Mouse (Mus musculus) v-Abl transformed pro-B cells (cell line): Measurements from ENCODE around the gene Cd6.

ENCODE experiments used
- in situ Hi-C, 2 experiments: fragments of 400-800 bp; cut with MboI; formaldehyde crosslinking; loops; one replicate each; pipeline ENCODE4 v1.15.1; 2025; ENCODE audit not compliant: unreplicated experiment in 2 of 2

Cd6 gene

GRCm38 (mm10) chr19:10805661-10806285 is 24.1 kb downstream of the Cd6 start:
- in situ Hi-C loops: no loop called here

GRCm38 (mm10) chr19:10804850-10805660 is 24.8 kb downstream of the Cd6 start:
- in situ Hi-C loops: no loop called here

DNA sequence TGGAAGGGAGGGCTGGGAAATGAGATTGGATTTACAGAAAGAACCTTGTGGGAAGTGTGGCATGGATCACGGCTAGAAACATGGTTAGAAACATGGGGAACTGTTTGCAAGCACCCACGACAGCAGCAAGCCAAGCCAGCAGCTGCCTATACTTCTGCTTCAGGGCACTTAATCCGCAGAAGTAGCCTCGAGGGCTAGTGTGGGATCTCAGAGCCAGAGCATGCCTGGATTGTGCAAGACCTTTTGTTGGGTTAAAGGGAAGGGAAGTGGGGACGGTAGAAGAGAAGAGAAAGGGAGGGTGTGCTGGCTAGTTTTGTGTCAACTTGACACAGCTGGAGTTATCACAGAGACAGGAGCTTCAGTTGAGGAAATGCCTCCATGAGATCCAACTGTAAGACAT is 26.1 kb downstream of the Cd6 start:
- in situ Hi-C loops: no loop called here

DNA sequence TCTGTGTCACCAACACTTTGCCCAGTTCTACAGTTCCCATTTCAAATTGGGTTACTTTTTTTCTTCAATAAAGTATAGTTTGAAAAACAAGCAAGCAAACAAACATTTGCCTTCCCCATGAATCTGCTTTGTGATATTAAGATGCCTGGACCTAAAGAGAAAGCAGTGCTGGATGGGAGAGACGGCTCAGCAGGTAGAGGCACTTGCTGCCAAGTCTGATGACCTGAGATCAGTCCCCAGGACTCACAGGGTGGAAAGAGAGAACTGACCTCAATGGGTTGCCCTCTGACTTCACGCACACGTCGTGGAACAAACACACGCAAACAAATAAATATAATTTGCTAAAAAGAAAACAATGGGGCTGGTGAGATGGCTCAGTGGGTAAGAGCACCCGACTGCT is 28.0 kb downstream of the Cd6 start:
- in situ Hi-C loops: no loop called here

DNA sequence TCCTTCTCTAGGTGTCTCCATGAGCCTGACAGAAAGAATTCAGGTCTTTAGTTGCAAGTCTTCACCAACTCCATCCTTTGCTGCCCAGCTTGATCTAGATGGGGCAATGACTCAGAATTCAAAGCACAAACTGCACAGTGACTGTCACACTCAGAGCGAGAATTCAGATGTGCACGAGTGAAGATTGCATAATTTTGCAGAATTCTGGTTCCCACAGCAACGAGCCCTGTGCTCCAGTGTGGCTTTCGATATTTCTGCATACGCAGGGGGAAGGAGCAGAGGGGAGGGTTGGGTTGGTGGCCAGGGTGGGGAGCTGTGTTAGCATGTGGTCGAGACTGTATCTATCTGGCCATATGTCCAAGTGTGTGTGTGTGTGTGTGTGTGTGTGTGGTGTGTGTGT is 28.8 kb downstream of the Cd6 start:
- in situ Hi-C loops: no loop called here

DNA sequence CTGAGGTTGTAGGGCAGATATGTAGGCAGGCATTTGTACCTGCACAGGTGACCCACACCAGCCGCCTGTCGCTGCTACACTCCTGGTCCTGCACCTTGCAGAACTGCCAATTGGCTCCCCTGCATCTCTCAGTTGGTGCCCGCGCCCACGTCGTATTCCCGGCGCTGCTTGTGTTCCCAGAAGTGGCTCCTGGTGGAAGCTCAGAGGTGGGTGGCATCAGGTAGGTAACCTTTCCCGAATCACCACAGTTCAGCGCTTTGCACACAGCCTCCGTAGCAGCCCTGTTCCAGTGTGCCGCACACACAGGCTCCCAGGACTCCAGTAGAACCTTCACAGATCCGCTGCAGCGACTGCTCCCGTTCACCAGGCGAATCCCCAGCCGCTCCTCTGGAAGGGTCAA is 30.7 kb downstream of the Cd6 start:
- in situ Hi-C loops: no loop called here

DNA sequence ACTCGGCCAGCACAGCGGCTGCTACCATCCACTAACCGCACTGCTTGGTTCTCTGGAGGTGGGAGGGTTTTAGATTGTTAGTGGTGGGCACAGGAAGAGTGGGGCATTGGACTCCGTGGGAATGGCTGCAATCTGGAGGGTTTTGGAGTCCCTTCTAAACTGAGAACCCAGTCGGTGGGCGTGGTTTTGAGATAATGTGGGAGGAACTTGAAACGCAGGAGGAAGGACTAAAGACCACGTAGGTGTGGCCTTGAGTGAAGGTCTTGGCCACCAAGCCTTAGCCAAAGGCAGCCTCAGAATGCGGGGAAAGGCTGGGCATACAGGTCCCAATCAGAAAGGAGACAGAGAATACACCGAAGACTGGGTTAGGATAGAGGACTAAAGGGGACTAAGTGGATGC is 31.3 kb downstream of the Cd6 start:
- in situ Hi-C loops: no loop called here

DNA sequence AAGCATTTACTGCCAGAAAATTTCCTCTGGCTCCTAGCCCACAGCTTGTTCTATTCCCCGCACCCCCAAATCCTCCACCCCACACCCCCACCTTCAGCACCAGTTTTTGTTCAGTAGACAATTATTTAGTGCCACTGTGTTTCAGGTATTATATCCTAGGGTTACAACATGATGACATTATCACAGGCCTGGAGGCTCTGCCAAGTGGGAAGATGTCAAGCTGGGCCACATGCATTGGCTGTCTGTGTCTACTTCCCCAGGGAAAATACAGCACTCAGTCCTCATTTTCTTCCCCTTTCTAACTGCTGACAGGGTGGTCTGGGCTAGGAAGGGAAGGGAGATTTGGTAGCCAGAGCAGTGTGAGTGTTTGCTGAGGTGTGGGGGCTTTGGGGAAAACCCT is 34.9 kb downstream of the Cd6 start:
- in situ Hi-C loops: no loop called here

- in situ Hi-C loops: no loop called here
Measured at GRCm38 (mm10) chr19:10793044-10793443, 36.8 kb downstream of the Cd6 start.

GRCm38 (mm10) chr19:10790323-10790722 is 39.5 kb downstream of the Cd6 start:
- in situ Hi-C loops: no loop called here

- in situ Hi-C loops: no loop called here
Measured at GRCm38 (mm10) chr19:10788242-10788641, 41.6 kb downstream of the Cd6 start.

DNA sequence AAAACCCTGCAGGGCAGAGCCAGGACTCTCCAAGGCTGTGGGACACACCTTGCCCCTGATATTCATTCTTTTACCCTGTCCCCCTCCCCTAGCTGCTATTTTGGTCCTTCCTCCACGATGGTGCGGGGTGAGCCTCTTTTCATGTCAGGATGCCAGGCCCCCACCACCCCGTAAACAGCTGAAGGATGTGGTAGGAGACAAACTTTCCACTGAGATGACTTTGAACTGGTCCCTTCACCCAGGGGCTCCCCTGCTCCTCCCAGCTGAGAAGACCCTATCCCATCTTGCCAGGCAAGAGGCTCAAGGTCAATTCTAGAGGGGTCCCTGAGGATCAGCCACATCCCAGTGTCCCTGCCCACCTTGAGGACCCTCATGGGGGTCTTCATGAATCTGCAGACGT is 42.5 kb downstream of the Cd6 start:
- in situ Hi-C loops: no loop called here

DNA sequence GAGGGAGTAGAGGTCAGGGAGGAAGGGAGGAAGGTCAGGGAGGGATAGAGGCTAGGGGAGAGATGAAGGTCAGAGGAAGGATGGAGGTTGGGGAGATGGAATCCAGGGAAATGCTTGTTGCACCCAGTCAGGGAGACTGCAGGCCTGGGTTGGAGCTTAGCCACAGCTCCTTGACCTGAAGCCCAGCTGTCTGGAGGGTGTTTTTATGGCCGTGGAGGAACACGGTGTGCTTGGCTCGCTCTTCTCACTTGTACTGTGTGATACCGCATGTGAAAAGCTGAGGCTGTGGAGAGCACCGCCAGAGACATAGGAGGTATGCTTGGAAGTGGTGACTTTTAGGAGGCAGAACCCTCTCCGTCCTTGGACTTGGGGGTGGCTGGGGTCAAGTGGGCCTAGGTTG is 43.1 kb downstream of the Cd6 start:
- in situ Hi-C loops: no loop called here

DNA sequence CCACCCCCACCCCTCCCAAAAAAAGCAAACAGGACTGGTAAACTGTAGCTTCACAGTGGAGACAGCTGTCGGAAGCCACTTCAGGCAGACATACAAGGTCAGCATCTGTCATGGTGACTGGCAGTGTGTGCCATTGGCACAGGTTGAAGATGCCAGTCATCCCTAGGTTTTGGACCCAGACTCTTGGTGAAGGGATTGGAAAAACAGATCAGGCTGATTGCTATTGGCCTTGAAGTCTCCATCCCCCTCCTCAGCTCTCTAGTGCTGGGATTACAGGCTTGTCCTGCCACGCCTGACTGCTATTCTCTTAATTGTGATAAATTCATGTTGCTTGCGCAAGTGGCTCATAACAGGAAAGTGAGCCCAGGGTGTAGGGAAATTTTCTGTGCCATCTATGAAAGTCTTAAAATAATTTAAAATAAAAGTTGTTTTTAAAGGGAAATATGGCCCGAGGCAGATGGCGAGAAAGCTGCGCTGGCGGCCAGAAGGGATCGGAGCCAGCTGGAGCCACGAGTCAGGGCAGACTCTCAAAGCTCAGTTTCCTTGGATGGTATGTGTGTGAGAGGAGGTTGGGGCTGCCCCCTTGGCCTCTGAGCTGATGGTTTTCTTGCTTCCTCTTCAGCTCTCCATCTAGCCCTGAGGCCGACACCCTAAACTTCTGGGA is 44.9 kb downstream of the Cd6 start:
- in situ Hi-C loops: no loop called here

- in situ Hi-C loops: no loop called here
Measured at GRCm38 (mm10) chr19:10784061-10784460, 45.8 kb downstream of the Cd6 start.

- in situ Hi-C loops: no loop called here
Measured at GRCm38 (mm10) chr19:10783168-10783567, 46.7 kb downstream of the Cd6 start.

GRCm38 (mm10) chr19:10781641-10782040 is 48.2 kb downstream of the Cd6 start:
- in situ Hi-C loops: no loop called here

DNA sequence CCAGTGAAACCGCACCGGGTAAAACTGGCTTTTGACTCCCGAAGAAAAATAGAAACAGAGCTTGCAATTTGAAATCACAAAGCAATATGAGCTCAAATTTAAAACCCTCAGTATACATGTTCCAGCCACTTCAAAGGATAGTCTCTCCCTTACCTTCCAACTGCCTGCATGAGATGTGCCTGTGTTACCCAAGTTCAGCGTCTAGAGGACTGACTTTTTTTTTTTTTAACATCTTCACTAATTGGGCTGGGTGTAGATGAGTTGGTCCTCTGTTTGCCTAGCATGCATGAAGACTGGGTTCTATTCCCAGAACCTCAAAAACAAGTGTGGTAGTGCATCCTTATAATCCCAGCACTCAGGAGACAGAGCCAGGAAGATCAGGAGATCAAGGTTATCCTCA is 53.0 kb downstream of the Cd6 start:
- in situ Hi-C loops: no loop called here

- in situ Hi-C loops: no loop called here
Measured at GRCm38 (mm10) chr19:10774141-10774540, 55.7 kb downstream of the Cd6 start.

- in situ Hi-C loops: no loop called here
Measured at GRCm38 (mm10) chr19:10773384-10773783, 56.5 kb downstream of the Cd6 start.

- in situ Hi-C loops: no loop called here
Measured at GRCm38 (mm10) chr19:10772866-10773265, 57.0 kb downstream of the Cd6 start.

DNA sequence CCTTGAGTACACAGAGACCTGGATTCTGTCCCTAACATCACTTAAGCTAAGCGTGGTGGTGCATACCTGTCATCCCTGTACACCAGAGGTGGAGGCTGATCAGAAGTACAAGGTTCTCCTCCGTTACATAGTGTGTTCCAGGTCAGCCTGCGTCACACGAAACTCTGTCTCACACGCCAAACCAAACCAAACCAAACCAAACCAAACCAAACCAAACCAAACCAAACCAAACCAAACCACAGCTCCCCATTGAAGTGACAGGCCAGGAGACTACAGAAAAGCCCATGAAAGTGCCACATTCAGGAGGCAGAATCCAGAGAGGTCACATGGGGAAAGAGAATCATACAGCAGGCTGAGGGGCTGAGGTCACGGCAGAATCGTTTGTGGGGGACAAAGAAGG is 57.9 kb downstream of the Cd6 start:
- in situ Hi-C loops: no loop called here
